Mouse (Mus musculus) small intestine, adult 2 months (tissue): ENCODE results near the gene Plekhf1. TPM values are rescaled to one million over a fixed set of nuclear protein-coding genes. Genes with fewer than 3 reads are reported as not detected.
A peak's percentile ranks its signal among the peaks of the same experiment; 100 is the strongest.

Experiments
- H3K27ac ChIP-seq: fragments of 200-500 bp; 2 replicates; pipeline ENCODE4 v1.5.1; 2012; ENCODE audit warnings: low read depth, low read length, control low read depth, inconsistent platforms; ENCODE audit not compliant: insufficient read depth
- H3K27me3 ChIP-seq: fragments of 200-500 bp; 2 replicates; pipeline ENCODE4 v1.6.1; 2012; ENCODE audit warnings: mild to moderate bottlenecking, moderate library complexity, low read length, inconsistent platforms; ENCODE audit not compliant: control insufficient read depth, insufficient read depth
- H3K36me3 ChIP-seq: fragments of 200-500 bp; 2 replicates; pipeline ENCODE4 v1.6.1; 2012; ENCODE audit warnings: mild to moderate bottlenecking, low read length, control low read depth, inconsistent platforms; ENCODE audit not compliant: control insufficient read depth, insufficient read depth
- H3K4me1 ChIP-seq: fragments of 200-500 bp; 2 replicates; pipeline ENCODE4 v1.6.1; 2012; ENCODE audit warnings: low read length, inconsistent platforms, mixed read lengths; ENCODE audit not compliant: control insufficient read depth, insufficient read depth, insufficient read length
- H3K4me3 ChIP-seq: fragments of 200-500 bp; 2 replicates; pipeline ENCODE4 v1.5.1; 2012; ENCODE audit warnings: low read depth, mild to moderate bottlenecking, control low read depth, inconsistent platforms, low read length, moderate library complexity
- CTCF ChIP-seq: fragments of 200-500 bp; IDR thresholded peaks from 2 replicates; pipeline ENCODE4 v1.5.1; 2012; ENCODE audit warnings: low read depth, mild to moderate bottlenecking, control low read depth, inconsistent platforms, low read length, moderate library complexity, mixed read lengths; ENCODE audit not compliant: insufficient replicate concordance, insufficient read length; ENCODE audit errors: extremely low read depth
- POLR2A ChIP-seq: fragments of 200-500 bp; IDR thresholded peaks from 2 replicates; pipeline ENCODE4 v1.6.1; 2012; ENCODE audit warnings: low read depth, mild to moderate bottlenecking, control low read depth, inconsistent platforms, low read length, moderate library complexity
- WGBS: fragments of 180-500 bp; shearing (Covaris S2); methylation state at CpG from one replicate; pipeline ENCODE4 v1.1.7; 2018; 5-methylcytosine and 5-hydroxymethylcytosine counted together
- polyA plus RNA-seq: library from polyadenylated mRNA; depleted of rRNA; stranded (reverse); fragments of >200 nt; gene quantifications from 2 replicates; pipeline ENCODE4 v1.2.3, GENCODE M21; 2012

Gene Plekhf1
- polyA plus RNA-seq, 1 experiment: 12.8 TPM

GRCm38 (mm10) chr7:38227181-38227899 is 476 bp downstream of the Plekhf1 start:
- no peak for TF ChIP-seq POLR2A
- peak; percentile 18; the same call in 1 of the 2 replicates for TF ChIP-seq CTCF
- Histone ChIP-seq H3K27ac (peak overlapping the region; percentile 77), H3K4me1 (peaks cover 11% of the 10 kb centered on the region; the same call in 1 of the 2 replicates), H3K27me3 (no peaks in the 10 kb centered on the region), H3K4me3 (peak overlapping the region; percentile 88), H3K36me3 (no peaks in the 10 kb centered on the region; the same call in 1 of the 2 replicates)
- WGBS: under 1% methylated on average over 25 of the region's 25 CpGs

DNA sequence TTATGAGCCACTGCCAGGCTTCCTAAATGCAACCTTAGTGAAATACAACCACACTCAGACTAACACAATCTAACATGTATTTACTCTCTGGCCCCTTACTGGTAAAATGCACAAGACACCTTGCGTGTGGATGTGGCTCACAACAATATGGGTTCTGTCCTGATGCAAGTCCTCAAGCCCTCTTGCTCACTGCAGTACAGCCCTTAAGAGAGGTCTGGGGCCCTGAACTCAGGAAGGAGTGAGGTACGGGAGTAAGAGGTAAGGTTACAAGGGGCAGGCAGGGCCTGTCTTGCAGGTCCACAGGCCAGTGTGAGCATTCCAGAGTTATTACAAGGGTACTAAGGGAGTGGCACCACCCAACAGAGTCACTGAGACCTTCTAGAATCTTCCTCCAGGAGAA is 1.6 kb downstream of the Plekhf1 start:
- Histone ChIP-seq H3K27ac (peak overlapping the region; percentile 77), H3K36me3 (peaks cover 2% of the 10 kb centered on the region), H3K27me3 (no peaks in the 10 kb centered on the region), H3K4me1 (peaks cover 16% of the 10 kb centered on the region; the same call in 1 of the 2 replicates), H3K4me3 (peak overlapping the region; percentile 35)
- WGBS: 56% methylated on average over 2 of the region's 2 CpGs
- TF ChIP-seq CTCF (no peak), POLR2A (no peak)

DNA sequence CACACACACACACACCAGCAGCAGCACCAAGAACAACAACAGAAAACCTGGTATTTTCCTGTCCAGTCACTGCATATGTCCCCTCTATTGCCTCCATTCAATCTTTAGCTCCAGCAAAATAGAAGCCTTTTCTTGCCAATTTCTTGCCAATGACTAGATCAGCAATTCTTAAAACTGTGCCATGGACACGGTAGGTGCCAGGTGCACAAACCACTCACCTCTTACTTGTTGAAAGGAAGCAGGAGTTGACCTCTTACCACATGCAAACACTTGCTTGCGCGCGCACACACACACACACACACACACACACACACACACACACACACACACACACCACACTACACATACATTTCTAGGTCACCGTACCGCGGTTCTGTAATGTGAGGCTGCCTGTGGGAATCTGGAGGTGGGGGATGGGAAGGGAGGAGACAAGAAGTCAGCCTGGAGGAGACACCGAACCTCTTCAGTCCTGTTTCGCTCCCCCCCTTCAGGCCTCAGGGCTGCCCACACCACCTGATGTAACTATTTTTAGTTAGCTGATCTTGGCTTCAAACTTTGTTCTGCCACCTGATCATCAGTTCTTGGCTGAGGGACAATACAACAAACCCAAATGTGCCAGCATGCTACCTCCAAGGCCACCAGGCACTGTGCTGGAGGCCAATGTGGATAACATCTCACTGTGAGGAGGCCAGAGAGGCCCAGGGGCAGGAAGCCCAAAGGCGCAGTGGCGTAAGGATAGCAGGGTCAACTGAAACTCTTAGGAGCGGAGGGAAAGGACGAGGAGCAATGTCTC is 3.0 kb downstream of the Plekhf1 start:
- WGBS: 85% methylated on average over 13 of the region's 13 CpGs
- Histone ChIP-seq H3K36me3 (peaks cover 12% of the 10 kb centered on the region), H3K4me3 (peak overlapping the region; percentile 20; the same call in 1 of the 2 replicates), H3K27me3 (no peaks in the 10 kb centered on the region), H3K4me1 (peaks cover 21% of the 10 kb centered on the region; the same call in 1 of the 2 replicates), H3K27ac (peak overlapping the region; percentile 28; the same call in 1 of the 2 replicates)
- TF ChIP-seq CTCF (no peak), POLR2A (no peak)

DNA sequence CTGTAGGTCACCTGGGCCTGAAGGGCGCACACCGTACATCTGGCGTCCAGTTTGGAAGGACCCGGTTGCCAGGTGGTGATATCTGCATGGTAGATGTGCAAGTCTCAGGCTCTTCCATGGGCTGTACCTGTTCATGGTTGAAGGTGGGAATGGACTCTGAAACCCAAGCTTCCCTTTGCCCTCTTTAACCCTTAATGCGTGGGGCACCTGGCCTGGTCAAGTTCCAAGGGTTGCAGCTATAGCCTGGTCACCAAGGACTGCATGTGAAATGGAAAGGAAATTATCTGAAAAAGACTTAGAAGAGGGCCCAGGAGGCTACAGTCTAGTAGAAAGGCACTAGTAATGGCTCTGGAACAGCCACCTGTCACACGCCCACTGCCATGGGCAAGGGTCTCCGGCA is 7.0 kb downstream of the Plekhf1 start:
- no peak for TF ChIP-seq CTCF
- no peak for TF ChIP-seq POLR2A
- WGBS: 86% methylated on average over 7 of the region's 7 CpGs
- H3K27me3 ChIP-seq: no peaks in the 10 kb centered on the region
- H3K36me3 ChIP-seq: peaks cover 12% of the 10 kb centered on the region
- H3K27ac ChIP-seq: peak overlapping the region; percentile 18; the same call in 1 of the 2 replicates
- peaks cover 36% of the 10 kb centered on the region for H3K4me1 ChIP-seq
- no peak overlapping the region for H3K4me3 ChIP-seq

DNA sequence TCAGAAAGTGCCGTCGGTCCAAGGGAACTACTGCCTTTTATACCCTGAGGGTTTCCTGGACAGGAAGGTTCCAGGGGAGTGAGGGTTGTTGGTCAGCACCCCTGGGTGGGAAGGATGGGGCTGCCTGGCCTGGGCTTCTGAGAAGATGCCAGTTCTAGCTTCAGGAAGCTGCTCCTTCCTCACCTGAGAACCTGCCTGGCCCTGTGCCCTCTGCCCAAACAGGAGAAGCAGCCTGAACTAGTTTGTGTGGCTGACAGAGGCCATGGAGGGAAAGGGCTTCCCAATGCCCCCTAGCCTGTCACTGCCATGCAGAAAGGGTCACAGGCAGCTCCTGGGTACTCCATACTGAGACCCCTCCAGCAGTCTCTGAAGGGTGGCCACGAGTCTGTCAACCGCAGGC is 8.3 kb downstream of the Plekhf1 start:
- H3K4me3 ChIP-seq: no peak overlapping the region
- TF ChIP-seq POLR2A: no peak
- no peak for TF ChIP-seq CTCF
- H3K27ac ChIP-seq: no peak overlapping the region
- peaks cover 32% of the 10 kb centered on the region for H3K4me1 ChIP-seq
- WGBS: 93% methylated on average over 4 of the region's 4 CpGs
- H3K36me3 ChIP-seq: peaks cover 12% of the 10 kb centered on the region
- no peaks in the 10 kb centered on the region for H3K27me3 ChIP-seq

GRCm38 (mm10) chr7:38218631-38219367 is 9.0 kb downstream of the Plekhf1 start:
- Histone ChIP-seq H3K27ac (peak overlapping the region; percentile 92), H3K36me3 (peaks cover 12% of the 10 kb centered on the region), H3K4me1 (peaks cover 36% of the 10 kb centered on the region), H3K27me3 (no peaks in the 10 kb centered on the region), H3K4me3 (no peak overlapping the region)
- TF ChIP-seq POLR2A (no peak), CTCF (no peak)
- WGBS: 74% methylated on average over 8 of the region's 8 CpGs
